Mouse (Mus musculus) brain, embryonic 14.5 days (tissue): ENCODE data around the gene Scn2b.

Experiments used
- CTCF ChIP-seq: fragments of 200-500 bp; IDR thresholded peaks from 2 replicates; pipeline ENCODE4 v1.5.1; 2012; ENCODE audit warnings: inconsistent platforms, mild to moderate bottlenecking, moderate library complexity, borderline replicate concordance; ENCODE audit not compliant: insufficient read depth, insufficient read length; ENCODE audit errors: extremely low read depth
- POLR2A ChIP-seq: fragments of 200-500 bp; IDR thresholded peaks from 2 replicates; pipeline ENCODE4 v1.6.1; 2012; ENCODE audit warnings: mild to moderate bottlenecking, inconsistent platforms, borderline replicate concordance; ENCODE audit not compliant: poor library complexity, insufficient read depth, insufficient read length, severe bottlenecking; ENCODE audit errors: extremely low read depth

DNA sequence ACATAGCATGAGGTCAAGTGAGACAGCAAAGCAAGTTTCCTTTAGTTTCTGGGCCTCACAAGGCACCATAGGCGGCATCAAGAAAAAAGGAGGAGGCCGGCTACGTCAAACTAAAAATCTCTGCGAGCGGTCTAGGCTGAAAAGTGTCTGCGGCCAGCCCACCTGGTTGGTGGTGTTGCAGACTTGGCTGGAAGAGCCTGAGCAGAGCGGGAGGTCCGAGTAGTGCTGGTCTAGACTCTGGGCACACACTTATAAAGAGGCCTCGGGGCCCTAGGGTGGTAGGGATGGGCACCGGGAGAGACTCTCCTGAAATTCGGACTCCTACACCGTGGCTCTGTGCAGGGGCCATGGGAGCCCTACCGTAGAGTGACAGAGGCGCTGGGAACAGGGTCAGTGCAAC lies 1.9 kb upstream of the Scn2b start:
- TF ChIP-seq CTCF (no peak), POLR2A (no peak)
